Mouse (Mus musculus) myocyte (in vitro differentiated cells): ENCODE measurements around the gene Myh14. TPM values are rescaled to one million over a fixed set of nuclear protein-coding genes. Genes with fewer than 3 reads are reported as not detected.

ENCODE experiments used
- H3K27me3 ChIP-seq: one replicate; pipeline ENCODE4 v1.6.1; 2011; ENCODE audit not compliant: control insufficient read depth, insufficient read depth, insufficient read length
- H3K36me3 ChIP-seq: one replicate; pipeline ENCODE4 v1.6.1; 2011; ENCODE audit not compliant: control insufficient read depth, insufficient read depth
- H3K4me2 ChIP-seq: one replicate; pipeline ENCODE4 v1.6.1; 2011; ENCODE audit warnings: low read depth, control low read depth
- H3K4me3 ChIP-seq: one replicate; pipeline ENCODE4 v1.5.1; 2011; ENCODE audit warnings: mild to moderate bottlenecking, control low read depth, moderate library complexity
- H3K79me2 ChIP-seq: one replicate; pipeline ENCODE4 v1.6.1; 2011; ENCODE audit not compliant: control insufficient read depth, insufficient read depth
- H3ac ChIP-seq: one replicate; pipeline ENCODE4 v1.6.1; 2011; ENCODE audit not compliant: control insufficient read depth, insufficient read length
- CEBPB ChIP-seq: IDR thresholded peaks from 2 replicates; pipeline ENCODE4 v1.6.1; 2011; ENCODE audit warnings: mild to moderate bottlenecking, moderate library complexity; ENCODE audit not compliant: poor library complexity, insufficient read depth, severe bottlenecking
- E2F4 ChIP-seq: IDR thresholded peaks from one replicate; pipeline ENCODE4 v1.6.1; 2011; ENCODE audit warnings: mild to moderate bottlenecking, control low read depth, moderate library complexity; ENCODE audit not compliant: insufficient read depth
- MAX ChIP-seq: IDR thresholded peaks from one replicate; pipeline ENCODE4 v1.6.1; 2011; ENCODE audit warnings: low read depth, mild to moderate bottlenecking, control low read depth
- MYOD1 ChIP-seq, 3 experiments: IDR thresholded peaks; one replicate each; pipeline ENCODE4 v1.6.1; 2011; ENCODE audit warnings: control low read depth in 2 of 3, low read depth in 2 of 3, mild to moderate bottlenecking in 2 of 3, moderate library complexity in 1 of 3; ENCODE audit not compliant: insufficient read length in 2 of 3, control insufficient read depth in 1 of 3
- MYOG ChIP-seq, 3 experiments: IDR thresholded peaks; one replicate each; pipeline ENCODE4 v1.6.1; 2011; ENCODE audit warnings: control low read depth in 2 of 3, low read depth in 2 of 3, mild to moderate bottlenecking in 2 of 3; ENCODE audit not compliant: insufficient read length in 2 of 3, control insufficient read depth in 1 of 3, insufficient read depth in 1 of 3
- POLR2A ChIP-seq: IDR thresholded peaks from one replicate; pipeline ENCODE4 v1.6.1; 2011; ENCODE audit warnings: low read depth, mild to moderate bottlenecking, control low read depth, moderate library complexity; ENCODE audit not compliant: insufficient read length
- POLR2AphosphoS2 ChIP-seq: IDR thresholded peaks from one replicate; pipeline ENCODE4 v1.6.1; 2011; ENCODE audit warnings: low read depth, control low read depth; ENCODE audit not compliant: insufficient read length
- REST ChIP-seq: IDR thresholded peaks from one replicate; pipeline ENCODE4 v1.6.1; 2011; ENCODE audit warnings: mild to moderate bottlenecking, control low read depth, moderate library complexity; ENCODE audit not compliant: insufficient read depth, insufficient read length
- SRF ChIP-seq: IDR thresholded peaks from one replicate; pipeline ENCODE4 v1.6.1; 2011; ENCODE audit warnings: low read depth; ENCODE audit not compliant: control insufficient read depth, insufficient read length
- TCF12 ChIP-seq: IDR thresholded peaks from one replicate; pipeline ENCODE4 v1.6.1; 2011; ENCODE audit warnings: mild to moderate bottlenecking, control low read depth; ENCODE audit not compliant: poor library complexity, insufficient read depth, severe bottlenecking
- TCF3 ChIP-seq: IDR thresholded peaks from one replicate; pipeline ENCODE4 v1.6.1; 2011; ENCODE audit warnings: low read depth, control low read depth; ENCODE audit not compliant: insufficient read length
- USF1 ChIP-seq: IDR thresholded peaks from one replicate; pipeline ENCODE4 v1.6.1; 2011; ENCODE audit warnings: low read depth, mild to moderate bottlenecking, control low read depth, moderate library complexity
- polyA plus RNA-seq: library from polyadenylated mRNA; unstranded; fragments of >200 nt; fragmentation: generic; extraction: Trizol; gene quantifications from one replicate; pipeline ENCODE4 v1.2.1, GENCODE M21; 2012; ENCODE audit warnings: missing spikeins

Myh14 gene
- polyA plus RNA-seq, 1 experiment, result 0.17 TPM

- Histone ChIP-seq H3ac (no peak overlapping the region), H3K4me2 (no peak overlapping the region), H3K27me3 (peaks cover 22% of the 10 kb centered on the region), H3K36me3 (no peaks in the 10 kb centered on the region), H3K4me3 (no peak overlapping the region), H3K79me2 (no peaks in the 10 kb centered on the region)
- TF ChIP-seq MYOD1 (IDR thresholded peaks at IDR 0.05; ENCODE audit: control insufficient read depth in 1 of 3, insufficient read length in 2 of 3, low read depth in 2 of 3) (no peak), USF1 (no peak), TCF12 (no peak), REST (no peak), POLR2A (no peak), SRF (no peak), POLR2AphosphoS2 (no peak), MAX (no peak), MYOG (IDR thresholded peaks at IDR 0.05; ENCODE audit: control insufficient read depth in 1 of 3, insufficient read depth in 1 of 3, insufficient read length in 2 of 3, low read depth in 2 of 3) (no peak), E2F4 (no peak), TCF3 (no peak), CEBPB (no peak)
Observed at GRCm38 (mm10) chr7:44576333-44576844, 94.3 kb downstream of the Myh14 start.

- Histone ChIP-seq H3K27me3 (peaks cover 30% of the 10 kb centered on the region), H3K4me2 (no peak overlapping the region), H3K79me2 (no peaks in the 10 kb centered on the region), H3K36me3 (no peaks in the 10 kb centered on the region), H3ac (no peak overlapping the region), H3K4me3 (no peak overlapping the region)
- TF ChIP-seq MYOG (IDR thresholded peaks at IDR 0.05; ENCODE audit: control insufficient read depth in 1 of 3, insufficient read depth in 1 of 3, insufficient read length in 2 of 3, low read depth in 2 of 3) (no peak), REST (no peak), CEBPB (no peak), MYOD1 (IDR thresholded peaks at IDR 0.05; ENCODE audit: control insufficient read depth in 1 of 3, insufficient read length in 2 of 3, low read depth in 2 of 3) (no peak), POLR2AphosphoS2 (no peak), SRF (no peak), MAX (no peak), POLR2A (no peak), TCF3 (no peak), TCF12 (no peak), USF1 (no peak), E2F4 (no peak)
Observed at GRCm38 (mm10) chr7:44572956-44573484, 97.6 kb downstream of the Myh14 start.

GRCm38 (mm10) chr7:44572213-44572701 lies 98.4 kb downstream of the Myh14 start, which contains the start of gene Napsa:
Gene Napsa (plus strand): TSS chr7:44572380.
- H3K27me3 ChIP-seq, result peaks cover 30% of the 10 kb centered on the region
- H3K4me3 ChIP-seq, result no peak within 1 kb of the TSS
- no peaks in the 10 kb centered on the region for H3K79me2 ChIP-seq
- H3K4me2 ChIP-seq, result no peak within 1 kb of the TSS
- no peak within 1 kb of the TSS for H3ac ChIP-seq
- H3K36me3 ChIP-seq, result no peaks in the 10 kb centered on the region
- TF ChIP-seq REST (no peak), MAX (no peak), CEBPB (no peak), E2F4 (no peak), MYOD1 (IDR thresholded peaks at IDR 0.05; ENCODE audit: control insufficient read depth in 1 of 3, insufficient read length in 2 of 3, low read depth in 2 of 3) (no peak), POLR2A (no peak), TCF12 (no peak), USF1 (no peak), MYOG (IDR thresholded peaks at IDR 0.05; ENCODE audit: control insufficient read depth in 1 of 3, insufficient read depth in 1 of 3, insufficient read length in 2 of 3, low read depth in 2 of 3) (no peak), SRF (no peak), POLR2AphosphoS2 (no peak), TCF3 (no peak)

- Histone ChIP-seq H3K4me3 (no peak overlapping the region), H3ac (no peak overlapping the region), H3K36me3 (no peaks in the 10 kb centered on the region), H3K27me3 (peaks cover 30% of the 10 kb centered on the region), H3K4me2 (no peak overlapping the region), H3K79me2 (no peaks in the 10 kb centered on the region)
- no peak for TF ChIP-seq E2F4
- TF ChIP-seq USF1, result no peak
- TF ChIP-seq TCF3, result no peak
- TF ChIP-seq POLR2AphosphoS2, result no peak
- no peak for TF ChIP-seq TCF12
- TF ChIP-seq SRF, result no peak
- TF ChIP-seq CEBPB, result no peak
- no peak for TF ChIP-seq MYOD1 (IDR thresholded peaks at IDR 0.05; ENCODE audit: control insufficient read depth in 1 of 3, insufficient read length in 2 of 3, low read depth in 2 of 3)
- TF ChIP-seq POLR2A, result no peak
- TF ChIP-seq MYOG (IDR thresholded peaks at IDR 0.05; ENCODE audit: control insufficient read depth in 1 of 3, insufficient read depth in 1 of 3, insufficient read length in 2 of 3, low read depth in 2 of 3), result no peak
- TF ChIP-seq REST, result no peak
- TF ChIP-seq MAX, result no peak
Observed at GRCm38 (mm10) chr7:44571811-44572210, 98.8 kb downstream of the Myh14 start.
